In genomic region chr10:99224218-99224617, GRCm38 (mm10) we compare ENCODE assay signal across 21 mouse cellular contexts. TPM values are rescaled to one million over a fixed set of nuclear protein-coding genes. Genes with fewer than 3 reads are reported as not detected.
DNase-seq lines count a peak whose midpoint lies in the region; ATAC-seq and TF ChIP-seq lines count a peak whose summit lies in the region.
"Had no signal": no experiment of that assay in that cellular context is flagged by ENCODE, and none has a peak within 500 bp of the region (broad histone marks: within the 10 kb centered on the region; RNA-seq: fewer than 3 reads in every experiment).

No protein-coding gene starts in this region.

- H3K9ac ChIP-seq in kidney, embryonic 14.5 days (ENCODE audit: low read depth, low read length): no peak overlapping the region
- H3K9ac ChIP-seq in lung, embryonic 16.5 days (ENCODE audit: low read length): no peak overlapping the region
- no peak overlapping the region for H3K9ac ChIP-seq in hindbrain, embryonic 13.5 days
- H3K9ac ChIP-seq: hindbrain, embryonic 14.5 days; liver, postnatal 0 days had no signal

- H3K27ac ChIP-seq in kidney, embryonic 14.5 days (ENCODE audit: low read depth, low read length): no peak overlapping the region
- H3K27ac ChIP-seq in lung, embryonic 16.5 days (ENCODE audit: low read length): peak overlapping the region; percentile 53
- H3K27ac ChIP-seq in hindbrain, embryonic 13.5 days: no peak overlapping the region
- H3K27ac ChIP-seq: gastrocnemius, adult 2 months; heart, embryonic 10.5 days; hindbrain, embryonic 14.5 days; limb, embryonic 10.5 days had no signal

- H3K27me3 ChIP-seq in kidney, embryonic 14.5 days (ENCODE audit: control insufficient read depth, insufficient read depth, low read length): no peaks in the 10 kb centered on the region
- no peaks in the 10 kb centered on the region for H3K27me3 ChIP-seq in lung, embryonic 16.5 days (ENCODE audit: control insufficient read depth, insufficient read depth, low read depth, low read length)
- H3K27me3 ChIP-seq in hindbrain, embryonic 13.5 days: 0 out of 2 replicates have a peak, but pooled peaks cover 3% of the 10 kb centered on the region

- H3K4me3 ChIP-seq in kidney, embryonic 14.5 days (ENCODE audit: low read length): no peak overlapping the region
- H3K4me3 ChIP-seq in lung, embryonic 16.5 days (ENCODE audit: low read length): no peak overlapping the region
- H3K4me3 ChIP-seq in lung, adult 2 months (replicated peaks; ENCODE audit: extremely low read depth, low read depth, low read length): no peak overlapping the region
- no peak overlapping the region for H3K4me3 ChIP-seq in hindbrain, embryonic 13.5 days
- H3K4me3 ChIP-seq: gastrocnemius, adult 2 months; heart, embryonic 10.5 days; limb, embryonic 10.5 days had no signal

- peak; percentile 65 for DNase-seq in kidney, adult 11 months
- DNase-seq in lung, adult 2 months: no peak
- peak; percentile 83 for DNase-seq in kidney, postnatal 14 days
- no peak for DNase-seq in adrenal gland, adult (ENCODE audit: inconsistent age in 2 of 2, low spot score in 1 of 2)
- DNase-seq: adrenal gland, postnatal 36 days; cerebellum, adult 9-10 months; gastrocnemius, adult 2 months; heart, postnatal 36 days; liver; liver, postnatal 0 days; midbrain, embryonic 14.5 days; right cerebral cortex, postnatal 14 days; spleen, adult 18-20 months had no signal

- TF ChIP-seq CTCF in lung, adult 2 months (IDR thresholded peaks at IDR 0.05; ENCODE audit: insufficient read depth, low read length): no peak

- H3K4me2 ChIP-seq in kidney, embryonic 14.5 days (replicated peaks; ENCODE audit: low read depth, low read length): no peak overlapping the region
- H3K4me2 ChIP-seq in lung, embryonic 16.5 days (ENCODE audit: low read depth, low read length): no peak overlapping the region
- no peak overlapping the region for H3K4me2 ChIP-seq in hindbrain, embryonic 13.5 days
- H3K4me2 ChIP-seq: hindbrain, embryonic 14.5 days had no signal

- no peaks in the 10 kb centered on the region for H3K36me3 ChIP-seq in kidney, embryonic 14.5 days (ENCODE audit: control insufficient read depth, insufficient read depth, low read length)
- H3K36me3 ChIP-seq in lung, embryonic 16.5 days (ENCODE audit: control insufficient read depth, insufficient read depth, low read length): no peaks in the 10 kb centered on the region
- no peaks in the 10 kb centered on the region for H3K36me3 ChIP-seq in hindbrain, embryonic 13.5 days
- H3K36me3 ChIP-seq: heart, embryonic 10.5 days; limb, embryonic 10.5 days had no signal

- H3K9me3 ChIP-seq in kidney, embryonic 14.5 days (ENCODE audit: control insufficient read depth, low read length): no peaks in the 10 kb centered on the region
- H3K9me3 ChIP-seq in lung, embryonic 16.5 days (ENCODE audit: control insufficient read depth, low read length): no peaks in the 10 kb centered on the region
- H3K9me3 ChIP-seq in hindbrain, embryonic 13.5 days: no peaks in the 10 kb centered on the region
- H3K9me3 ChIP-seq: heart, embryonic 10.5 days; limb, embryonic 10.5 days had no signal

- no peak for TF ChIP-seq POLR2A in lung, adult 2 months (IDR thresholded peaks at IDR 0.05; ENCODE audit: borderline replicate concordance, extremely low read depth, low read depth, low read length)

- H3K4me1 ChIP-seq in kidney, embryonic 14.5 days (ENCODE audit: control insufficient read depth, insufficient read depth, low read length): peaks cover 15% of the 10 kb centered on the region
- H3K4me1 ChIP-seq in lung, embryonic 16.5 days (replicated peaks; ENCODE audit: control insufficient read depth, insufficient read depth, low read length): peaks cover 28% of the 10 kb centered on the region
- peaks cover 10% of the 10 kb centered on the region; the same call in 1 of the 2 replicates for H3K4me1 ChIP-seq in lung, adult 2 months (ENCODE audit: control insufficient read depth, insufficient read depth, low read length)
- peaks cover 18% of the 10 kb centered on the region for H3K4me1 ChIP-seq in hindbrain, embryonic 13.5 days (replicated peaks)

- WGBS in kidney, embryonic 14.5 days: 66% methylated on average over 3 of the region's 3 CpGs
- WGBS in lung, embryonic 16.5 days: 18% methylated on average over 3 of the region's 3 CpGs
- WGBS in lung, adult 2 months: 27% methylated on average over 3 of the region's 3 CpGs
- 87% methylated on average over 3 of the region's 3 CpGs for WGBS in hindbrain, embryonic 13.5 days

- ATAC-seq in kidney, embryonic 14.5 days (ENCODE audit: low FRiP score, low TSS enrichment): no peak
- ATAC-seq in lung, embryonic 16.5 days (ENCODE audit: low read depth): peak; percentile 56
- no peak for ATAC-seq in hindbrain, embryonic 13.5 days (ENCODE audit: low FRiP score)
- ATAC-seq: forebrain, embryonic 14.5 days; inflammation-experienced regulatory T-cells, adult 6 months; liver, postnatal 0 days had no signal

RNA-seq across cellular contexts. Expression of gene Dusp6, which starts 38.8 kb away (rescaled TPM):
- polyA plus RNA-seq in kidney, embryonic 14.5 days (2014; fragmentation: Nextera tagmentation; extraction: Ambion mirVana): 87.7 and 98.5 TPM in 2 replicates
- polyA plus RNA-seq in lung, embryonic 16.5 days (2015; fragmentation: Nextera tagmentation; extraction: Ambion mirVana): 79.3 and 80.3 TPM in 2 replicates
- 81.2 and 85.4 TPM in 2 replicates for polyA plus RNA-seq in lung, adult 2 months (2012; rRNA removed)
- 27.2 and 27.7 TPM in 2 replicates for polyA plus RNA-seq in hindbrain, embryonic 13.5 days (2015; fragmentation: Nextera tagmentation; extraction: Ambion mirVana)

Comparison
In these comparisons a context has a peak if more than half of its experiments do, and no peak if none do; other contexts are left out.
1. DNase-seq: peak in kidney, adult 11 months (single experiment) and kidney, postnatal 14 days (single experiment); none in lung, adult 2 months (single experiment) and adrenal gland, adult (0 of 2).